ENCODE assay signal across 15 mouse cellular contexts in genomic region chr6:82918371-82918770, GRCm38 (mm10). TPM values are rescaled to one million over a fixed set of nuclear protein-coding genes. Genes with fewer than 3 reads are reported as not detected.
DNase-seq lines count a peak whose midpoint lies in the region; TF ChIP-seq lines count a peak whose summit lies in the region.
"Had no signal": no experiment of that assay in that cellular context is flagged by ENCODE, and none has a peak within 500 bp of the region (broad histone marks: within the 10 kb centered on the region; RNA-seq: fewer than 3 reads in every experiment).

No protein-coding gene starts in this region.

- peak; percentile 69 for DNase-seq in cerebellum, adult 11-12 months
- DNase-seq in cerebellum, postnatal 4 days (ENCODE audit: low spot score in 2 of 2) = no peak
- DNase-seq in cerebellum, adult 9-11 months = peak; percentile 65
- DNase-seq in cerebellum, adult 8-10 months = no peak
- DNase-seq in layer of hippocampus, adult 2 months (ENCODE audit: low spot score in 2 of 2) = no peak
- DNase-seq in layer of hippocampus, adult 9-10 months (ENCODE audit: low spot score) = no peak
- DNase-seq: adrenal gland, adult 8-10 months; heart, adult 11 months had no signal

- no peak for TF ChIP-seq CTCF in layer of hippocampus, adult 2 months (conservative IDR thresholded peaks at IDR 0.05)

- no peak overlapping the region for H3K4me3 ChIP-seq in layer of hippocampus, adult 2 months
- H3K4me3 ChIP-seq: embryonic facial prominence, embryonic 12.5 days; embryonic facial prominence, embryonic 15.5 days; gastrocnemius, adult 2 months; hindbrain, embryonic 12.5 days had no signal

- 0 out of 2 replicates have a peak overlapping the region, but pooled peaks have one; percentile 72 for H3K27ac ChIP-seq in layer of hippocampus, adult 2 months
- H3K27ac ChIP-seq: embryonic facial prominence, embryonic 12.5 days; embryonic facial prominence, embryonic 15.5 days; gastrocnemius, adult 2 months; hindbrain, embryonic 12.5 days had no signal

RNA-seq across cellular contexts. Expression of gene Sema4f, which starts 21.2 kb away (rescaled TPM):
- total RNA-seq in layer of hippocampus, adult 2 months (2021) = 10 to 100 TPM; 41.0 to 44.0 TPM
- total RNA-seq: common myeloid progenitor, adult 5-6 weeks had no signal

RNA-seq across cellular contexts. Expression of gene M1ap, which starts 28.3 kb away (rescaled TPM):
- not detected for total RNA-seq in layer of hippocampus, adult 2 months (2021)
- total RNA-seq: adrenal gland, adult 8-10 months; adrenal gland, postnatal 25 days; heart, adult 8-10 months had no signal

Comparison
In these comparisons a context has a peak if more than half of its experiments do, and no peak if none do; other contexts are left out.
1. DNase-seq: peak in cerebellum, adult 11-12 months (single experiment) and cerebellum, adult 9-11 months (single experiment); none in cerebellum, postnatal 4 days (0 of 2), cerebellum, adult 8-10 months (single experiment), layer of hippocampus, adult 2 months (0 of 2) and layer of hippocampus, adult 9-10 months (single experiment).